Mouse (Mus musculus) myocyte (in vitro differentiated cells): ENCODE measurements at regions not wholly inside any gene's neighbourhood (a gene's known extent, or its start where the extent isn't known, plus 50 kb on each side); places are given as distances from the start of the nearest gene placed in this dataset.

Source experiments
- CEBPB ChIP-seq: IDR thresholded peaks from 2 replicates; pipeline ENCODE4 v1.6.1; 2011; ENCODE audit warnings: mild to moderate bottlenecking, moderate library complexity; ENCODE audit not compliant: poor library complexity, insufficient read depth, severe bottlenecking
- MYOD1 ChIP-seq, 3 experiments: IDR thresholded peaks; one replicate each; pipeline ENCODE4 v1.6.1; 2011; ENCODE audit warnings: control low read depth in 2 of 3, low read depth in 2 of 3, mild to moderate bottlenecking in 2 of 3, moderate library complexity in 1 of 3; ENCODE audit not compliant: insufficient read length in 2 of 3, control insufficient read depth in 1 of 3
- POLR2A ChIP-seq: IDR thresholded peaks from one replicate; pipeline ENCODE4 v1.6.1; 2011; ENCODE audit warnings: low read depth, mild to moderate bottlenecking, control low read depth, moderate library complexity; ENCODE audit not compliant: insufficient read length
- POLR2AphosphoS2 ChIP-seq: IDR thresholded peaks from one replicate; pipeline ENCODE4 v1.6.1; 2011; ENCODE audit warnings: low read depth, control low read depth; ENCODE audit not compliant: insufficient read length
- SRF ChIP-seq: IDR thresholded peaks from one replicate; pipeline ENCODE4 v1.6.1; 2011; ENCODE audit warnings: low read depth; ENCODE audit not compliant: control insufficient read depth, insufficient read length
- USF1 ChIP-seq: IDR thresholded peaks from one replicate; pipeline ENCODE4 v1.6.1; 2011; ENCODE audit warnings: low read depth, mild to moderate bottlenecking, control low read depth, moderate library complexity

GRCm38 (mm10) chr12:52636186-52636881, 62.8 kb upstream of the Akap6 start:
- no peak for TF ChIP-seq POLR2A
- TF ChIP-seq USF1 = no peak
- peak; percentile 42 to 88 (median 84) for TF ChIP-seq MYOD1 (IDR thresholded peaks at IDR 0.05; ENCODE audit: control insufficient read depth in 1 of 3, insufficient read length in 2 of 3, low read depth in 2 of 3)
- TF ChIP-seq SRF = no peak
- no peak for TF ChIP-seq CEBPB
- TF ChIP-seq POLR2AphosphoS2 = no peak
